Mouse (Mus musculus) embryonic facial prominence, embryonic 14.5 days (tissue): ENCODE measurements around the gene Atm. TPM values are rescaled to one million over a fixed set of nuclear protein-coding genes. Genes with fewer than 3 reads are reported as not detected.

Experiments used
- microRNA-seq: library from miRNA; unstranded; fragments of <30 nt; microRNA quantifications from one replicate; pipeline ENCODE4, GENCODE M21; 2016; ENCODE audit warnings: borderline number of aligned reads
- polyA plus RNA-seq: library from polyadenylated mRNA; unstranded; fragments of >200 nt; fragmentation: Nextera tagmentation; extraction: Ambion mirVana; gene quantifications from 2 replicates; pipeline ENCODE4 v1.2.1, GENCODE M21; 2014

Atm gene
- polyA plus RNA-seq, 1 experiment from 2014 or later, result 10.9 TPM

Small RNA genes within 50 kb of the gene (microRNA-seq; reads per million reads assigned to microRNA genes)
- not detected for gene Mir130c

Other genes starting within 250 kb of the Atm start
- gene Exph5, start 235.1 kb downstream of the Atm start, polyA plus RNA-seq, result 1.4 and 1.7 TPM in 2 replicates
- gene Kdelc2, start 152.7 kb downstream of the Atm start, polyA plus RNA-seq, result 29.8 and 32.2 TPM in 2 replicates
- 1.1 and 1.3 TPM in 2 replicates for gene 4930550C14Rik, start 134.4 kb downstream of the Atm start, polyA plus RNA-seq
- 20.6 and 22.6 TPM in 2 replicates for gene Npat, start 307 bp upstream of the Atm start, polyA plus RNA-seq
- 184 and 194 TPM in 2 replicates for gene Acat1, start 73.6 kb upstream of the Atm start, polyA plus RNA-seq
- 41.2 and 44.6 TPM in 2 replicates for gene Cul5, start 133.3 kb upstream of the Atm start, polyA plus RNA-seq
- 0.60 and 1.0 TPM in 2 replicates for gene Rab39, start 169.5 kb upstream of the Atm start, polyA plus RNA-seq
- gene Slc35f2, start 234.8 kb upstream of the Atm start, polyA plus RNA-seq, result 4.3 and 4.7 TPM in 2 replicates